Mouse (Mus musculus) liver, postnatal 0 days (tissue): Measurements from ENCODE around the gene Hoxd3. TPM values are rescaled to one million over a fixed set of nuclear protein-coding genes. Genes with fewer than 3 reads are reported as not detected.
A peak's percentile ranks its signal among the peaks of the same experiment; 100 is the strongest.

Source experiments
- ATAC-seq: fragments of 200-750 bp; cut with Nextera tagmentation; 2 replicates; pipeline ENCODE4 v1.8.0; 2017; ENCODE audit warnings: mild to moderate bottlenecking, moderate library complexity
- DNase-seq: peaks from one replicate; pipeline ENCODE4 v3.0.0-alpha.2; 2016
- H3K27ac ChIP-seq: fragments of 300-500 bp; sonication (generic); 2 replicates; pipeline ENCODE4 v1.5.1; 2014; ENCODE audit warnings: antibody characterized with exemption, moderate library complexity, mild to moderate bottlenecking, low read depth
- H3K27me3 ChIP-seq: fragments of 300-500 bp; sonication (generic); 2 replicates; pipeline ENCODE4 v1.6.1; 2014; ENCODE audit warnings: low read length, control low read depth, mixed read lengths; ENCODE audit not compliant: insufficient read depth
- H3K36me3 ChIP-seq: fragments of 300-500 bp; sonication (generic); replicated peaks from 2 replicates; pipeline ENCODE4 v1.6.1; 2014; ENCODE audit warnings: mild to moderate bottlenecking, control low read depth, low read length, moderate library complexity, mixed read lengths; ENCODE audit not compliant: insufficient read depth
- H3K4me1 ChIP-seq: fragments of 300-500 bp; sonication (generic); 2 replicates; pipeline ENCODE4 v1.6.1; 2014; ENCODE audit warnings: antibody characterized with exemption, mild to moderate bottlenecking, control low read depth; ENCODE audit not compliant: insufficient read depth
- H3K4me2 ChIP-seq: fragments of 300-500 bp; sonication (generic); 2 replicates; pipeline ENCODE4 v1.6.1; 2014; ENCODE audit warnings: low read depth, mild to moderate bottlenecking, low read length, moderate library complexity, mixed read lengths
- H3K4me3 ChIP-seq: fragments of 300-500 bp; sonication (generic); 2 replicates; pipeline ENCODE4 v1.5.1; 2014; ENCODE audit warnings: low read depth, low read length
- H3K9ac ChIP-seq: fragments of 300-500 bp; sonication (generic); replicated peaks from 2 replicates; pipeline ENCODE4 v1.6.1; 2014; ENCODE audit warnings: mild to moderate bottlenecking, moderate library complexity
- H3K9me3 ChIP-seq: fragments of 300-500 bp; sonication (generic); 2 replicates; pipeline ENCODE4 v1.6.1; 2016; ENCODE audit warnings: mild to moderate bottlenecking, control low read depth, low read length, mixed read lengths
- CTCF ChIP-seq: sonication (generic); IDR thresholded peaks from 2 replicates; pipeline ENCODE4 v1.5.1; 2016; ENCODE audit warnings: antibody characterized with exemption, low read depth
- EP300 ChIP-seq: IDR thresholded peaks from 2 replicates; pipeline ENCODE4 v1.6.1; 2016; ENCODE audit warnings: antibody characterized with exemption, low read depth, mild to moderate bottlenecking
- WGBS: fragments of 180-500 bp; shearing (Covaris S2); extraction: QIAGEN DNeasy Blood & Tissue Kit; methylation state at CpG from one replicate; pipeline ENCODE4 v1.1.7; 2014; ENCODE audit not compliant: insufficient replicate concordance; 5-methylcytosine and 5-hydroxymethylcytosine counted together
- polyA plus RNA-seq: library from polyadenylated mRNA; unstranded; fragments of >200 nt; fragmentation: Nextera tagmentation; extraction: Ambion mirVana; gene quantifications from 2 replicates; pipeline ENCODE4 v1.2.1, GENCODE M21; 2015

Gene Hoxd3
- polyA plus RNA-seq, 1 experiment from 2014 or later = not detected

DNA sequence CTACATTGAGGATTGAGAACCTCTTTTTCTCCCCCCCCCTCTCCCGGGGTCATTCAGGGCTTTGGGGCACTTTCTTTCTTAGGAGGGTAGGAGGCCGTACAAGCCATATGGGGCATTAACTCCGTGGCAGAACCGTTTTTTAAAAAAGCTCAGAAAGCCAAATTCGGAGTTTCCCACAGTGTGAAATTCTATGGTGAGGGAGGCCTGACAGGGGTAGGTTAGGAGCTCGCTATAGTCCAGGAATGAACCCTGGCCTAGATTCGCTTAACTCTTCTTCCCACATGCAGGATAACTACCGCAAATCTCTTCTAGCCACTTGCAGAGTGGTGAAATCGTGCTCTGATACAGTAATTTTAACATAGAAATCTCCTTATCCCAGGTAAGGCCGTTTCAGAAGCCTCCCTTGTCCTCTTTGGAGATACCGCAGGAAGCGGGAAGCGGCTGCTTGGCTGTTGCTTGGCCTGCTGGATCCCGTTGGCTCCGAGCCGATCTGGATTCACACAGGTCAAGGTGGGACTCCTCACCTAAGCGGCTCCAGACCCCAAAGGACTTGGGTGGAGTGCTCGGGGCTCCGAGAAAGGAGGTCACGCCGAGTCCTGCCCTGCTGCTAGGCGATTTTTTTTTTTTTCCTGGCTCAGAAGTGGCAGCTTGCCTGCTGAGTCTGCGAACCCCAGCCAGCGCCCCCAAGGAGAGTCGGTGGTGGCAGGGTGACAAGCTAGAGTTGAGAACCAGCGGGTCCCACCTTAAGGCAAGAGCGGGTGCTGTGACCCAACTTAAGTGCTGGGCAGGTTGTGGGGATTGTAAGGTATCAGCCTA is 23.5 kb downstream of the Hoxd3 start:
- H3K36me3 ChIP-seq = no peaks in the 10 kb centered on the region
- peaks cover 99% of the 10 kb centered on the region for H3K27me3 ChIP-seq
- H3K4me3 ChIP-seq = no peak overlapping the region
- H3K9me3 ChIP-seq = no peaks in the 10 kb centered on the region
- no peak for TF ChIP-seq CTCF
- TF ChIP-seq EP300 = no peak
- WGBS = 7% methylated on average over 27 of the region's 27 CpGs
- H3K4me1 ChIP-seq = no peaks in the 10 kb centered on the region; the same call in 1 of the 2 replicates
- DNase-seq (no peak), ATAC-seq (no peak)
- no peak overlapping the region for H3K9ac ChIP-seq
- no peak overlapping the region for H3K4me2 ChIP-seq
- no peak overlapping the region for H3K27ac ChIP-seq

DNA sequence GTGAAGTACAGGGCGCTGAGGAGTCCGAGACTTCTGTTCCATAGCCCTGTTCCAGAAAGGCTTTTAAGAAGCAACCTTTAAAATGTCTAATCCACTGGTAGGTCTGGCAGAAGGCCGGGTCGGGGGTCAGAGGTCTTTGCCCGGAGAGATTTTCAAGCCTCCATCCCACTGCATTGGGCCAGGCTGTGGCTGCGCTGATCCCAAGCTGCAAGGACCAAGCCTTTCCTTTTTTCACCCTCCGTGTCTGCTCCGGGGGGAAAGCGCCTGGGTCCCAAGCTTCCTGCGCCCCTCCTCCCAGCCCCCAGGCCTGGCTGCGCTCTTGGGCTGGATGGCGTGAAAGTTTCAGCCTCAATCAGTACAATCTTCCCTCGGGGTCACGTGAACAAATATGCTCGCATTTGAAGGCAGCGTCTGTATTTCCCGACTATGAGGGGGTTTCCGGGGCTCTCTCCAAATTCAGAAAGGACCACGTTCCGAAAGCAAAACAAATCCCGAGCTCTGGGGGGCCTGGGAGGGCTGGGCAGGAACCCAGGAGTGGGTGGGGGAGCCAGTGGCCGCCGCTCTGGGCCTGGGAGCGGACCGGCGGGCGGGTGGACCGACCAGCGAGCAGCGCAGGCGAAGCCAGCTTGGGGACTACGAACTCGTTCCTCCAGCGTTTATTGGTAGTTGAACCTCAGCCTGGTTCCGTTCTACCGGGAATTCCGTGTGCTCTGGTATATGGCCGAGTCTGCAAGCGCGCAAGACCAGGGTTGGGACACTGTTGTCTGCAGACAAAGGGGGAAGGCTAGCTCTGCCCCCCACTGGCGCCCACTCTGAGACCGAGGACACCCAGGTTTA is 24.3 kb downstream of the Hoxd3 start:
- H3K4me3 ChIP-seq = no peak overlapping the region
- no peaks in the 10 kb centered on the region for H3K36me3 ChIP-seq
- WGBS = 2% methylated on average over 42 of the region's 42 CpGs
- no peak for ATAC-seq
- TF ChIP-seq CTCF = no peak
- TF ChIP-seq EP300 = no peak
- H3K9ac ChIP-seq = no peak overlapping the region
- peak overlapping the region; percentile 22; the same call in 1 of the 2 replicates for H3K4me2 ChIP-seq
- DNase-seq = no peak
- no peak overlapping the region for H3K27ac ChIP-seq
- H3K4me1 ChIP-seq = no peaks in the 10 kb centered on the region; the same call in 1 of the 2 replicates
- peaks cover 99% of the 10 kb centered on the region for H3K27me3 ChIP-seq
- no peaks in the 10 kb centered on the region for H3K9me3 ChIP-seq

DNA sequence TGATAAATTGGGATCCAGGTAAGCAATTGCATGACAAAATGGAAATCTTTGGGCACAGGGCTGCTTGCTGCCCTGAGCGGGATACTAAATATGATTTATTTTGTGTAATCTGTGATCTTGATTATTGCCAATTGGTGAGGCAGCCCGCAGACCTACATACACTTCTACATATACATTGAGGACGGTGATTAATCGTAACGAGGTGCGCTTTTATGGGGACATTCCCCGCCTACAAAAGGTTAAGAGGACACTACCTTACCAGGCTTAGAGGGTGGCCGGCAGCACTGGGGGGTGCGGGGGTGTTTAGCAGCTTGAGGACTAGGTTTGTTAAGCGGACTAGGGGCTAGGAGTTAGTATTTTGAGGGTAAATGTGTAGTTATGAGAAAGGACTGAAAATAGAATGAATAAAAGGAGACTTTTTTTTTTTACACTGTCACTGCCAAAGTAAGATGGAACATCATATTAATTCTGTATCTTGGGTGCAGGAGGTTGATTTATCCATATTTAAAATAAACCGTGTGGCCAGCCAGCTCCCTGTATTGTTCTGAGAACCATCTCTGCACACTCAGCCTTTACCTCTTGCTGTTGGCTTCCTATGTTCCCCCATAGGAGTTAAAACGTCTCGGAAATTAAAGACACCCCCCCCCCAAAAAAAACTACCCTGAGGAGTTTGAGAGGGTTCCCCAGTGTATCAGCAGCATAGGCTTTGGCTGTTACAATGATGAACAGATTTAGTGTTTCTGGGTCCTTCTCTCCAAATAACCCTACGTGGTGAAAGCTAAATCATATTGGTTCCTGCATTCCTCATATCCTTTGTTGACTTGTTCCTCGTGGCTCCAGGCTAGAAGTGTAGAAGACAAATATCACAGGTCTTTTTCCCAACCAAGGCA is 25.2 kb downstream of the Hoxd3 start:
- no peak for TF ChIP-seq CTCF
- 11% methylated on average over 15 of the region's 15 CpGs for WGBS
- Histone ChIP-seq H3K36me3 (no peaks in the 10 kb centered on the region), H3K4me3 (no peak overlapping the region), H3K27ac (no peak overlapping the region), H3K9me3 (no peaks in the 10 kb centered on the region), H3K4me2 (no peak overlapping the region), H3K4me1 (no peaks in the 10 kb centered on the region; the same call in 1 of the 2 replicates), H3K9ac (no peak overlapping the region), H3K27me3 (peaks cover 99% of the 10 kb centered on the region)
- no peak for ATAC-seq
- DNase-seq = no peak

DNA sequence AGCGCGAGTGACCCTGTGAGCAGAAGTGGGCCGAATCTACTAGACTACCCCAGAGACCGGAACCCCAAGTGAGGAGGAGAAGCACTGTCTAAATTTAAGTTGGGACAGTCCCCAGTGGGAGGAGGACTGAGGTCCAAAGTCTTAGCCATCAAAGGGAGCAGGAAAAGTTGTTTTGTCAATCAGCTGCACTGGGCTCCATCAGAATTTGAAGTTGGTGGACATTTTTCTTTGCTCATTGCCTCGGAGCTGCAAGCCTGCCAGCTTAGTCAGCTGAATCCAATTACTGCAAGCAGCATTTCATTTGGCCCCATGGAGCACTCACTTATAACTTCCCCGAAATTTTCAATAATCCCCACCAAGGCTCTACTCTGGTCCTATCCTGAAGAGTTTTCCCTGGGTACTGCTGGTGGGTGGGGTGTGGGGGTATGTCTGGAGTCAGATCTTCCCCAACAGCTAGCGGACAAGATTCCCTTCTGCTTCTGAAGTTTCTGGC is 25.9 kb downstream of the Hoxd3 start:
- Histone ChIP-seq H3K9ac (no peak overlapping the region), H3K4me2 (no peak overlapping the region), H3K9me3 (no peaks in the 10 kb centered on the region), H3K4me3 (no peak overlapping the region), H3K36me3 (no peaks in the 10 kb centered on the region), H3K27ac (no peak overlapping the region), H3K4me1 (no peaks in the 10 kb centered on the region; the same call in 1 of the 2 replicates), H3K27me3 (peaks cover 98% of the 10 kb centered on the region)
- DNase-seq (no peak), ATAC-seq (no peak)
- WGBS = 21% methylated on average over 7 of the region's 7 CpGs
- TF ChIP-seq CTCF (no peak), EP300 (no peak)

DNA sequence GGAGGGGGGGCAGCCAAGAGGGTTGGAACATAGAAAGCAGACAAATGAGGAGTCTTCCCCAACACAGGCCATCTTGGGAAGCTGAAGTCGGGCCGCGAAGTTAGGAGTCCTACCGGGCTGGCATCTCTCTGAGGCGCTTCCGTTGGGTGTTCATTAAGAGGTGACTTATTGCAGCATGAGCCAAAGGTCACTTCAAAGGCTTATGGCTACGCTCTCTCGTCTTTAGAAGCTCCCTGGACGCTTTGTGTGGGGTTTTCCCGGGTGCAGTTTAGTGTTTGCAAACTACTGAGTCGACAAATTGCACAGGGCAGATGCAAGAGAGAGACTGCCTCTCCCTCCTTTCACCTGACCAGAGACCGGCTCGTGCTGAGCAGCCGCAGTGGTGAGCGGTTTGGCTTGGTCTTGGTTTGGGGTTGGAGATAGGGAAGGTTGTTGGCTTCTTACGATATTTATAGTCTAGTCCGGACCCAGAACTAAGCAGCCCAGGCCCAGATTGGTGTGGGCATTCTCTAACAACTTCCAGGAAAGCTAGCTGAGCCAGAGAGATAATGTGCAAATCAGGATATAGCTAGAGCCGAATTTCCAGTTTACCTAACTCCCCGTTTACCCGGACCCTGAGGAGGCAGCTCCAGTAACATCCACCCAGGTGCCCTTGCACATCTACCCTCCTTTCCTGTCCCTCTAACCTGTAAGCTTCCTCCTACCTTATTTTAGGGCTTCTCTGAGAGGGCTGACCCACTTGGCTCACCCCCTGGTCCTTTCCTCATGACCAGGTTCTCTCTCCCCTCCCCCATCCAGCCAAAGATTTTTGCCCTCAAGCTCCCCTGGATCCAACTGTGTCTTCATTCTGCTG is 27.1 kb downstream of the Hoxd3 start:
- H3K4me3 ChIP-seq = no peak overlapping the region
- TF ChIP-seq CTCF = no peak
- no peak for TF ChIP-seq EP300
- peaks cover 98% of the 10 kb centered on the region for H3K27me3 ChIP-seq
- H3K4me1 ChIP-seq = no peaks in the 10 kb centered on the region
- H3K36me3 ChIP-seq = no peaks in the 10 kb centered on the region
- no peak overlapping the region for H3K4me2 ChIP-seq
- H3K27ac ChIP-seq = no peak overlapping the region
- ATAC-seq (no peak), DNase-seq (no peak)
- H3K9ac ChIP-seq = no peak overlapping the region
- no peaks in the 10 kb centered on the region for H3K9me3 ChIP-seq
- 4% methylated on average over 20 of the region's 20 CpGs for WGBS
